Mouse (Mus musculus) layer of hippocampus, adult 9-10 months (tissue): ENCODE measurements around the gene Anxa9.
"Not testable (repeated sequence)": the region's sequence is repeated elsewhere in the genome, so short reads cannot be mapped to it uniquely, and the experiment has no call there.

ENCODE experiments used
- DNase-seq: peaks from one replicate; pipeline ENCODE4 v3.0.0; 2022; ENCODE audit warnings: low spot score

Gene Anxa9

DNA sequence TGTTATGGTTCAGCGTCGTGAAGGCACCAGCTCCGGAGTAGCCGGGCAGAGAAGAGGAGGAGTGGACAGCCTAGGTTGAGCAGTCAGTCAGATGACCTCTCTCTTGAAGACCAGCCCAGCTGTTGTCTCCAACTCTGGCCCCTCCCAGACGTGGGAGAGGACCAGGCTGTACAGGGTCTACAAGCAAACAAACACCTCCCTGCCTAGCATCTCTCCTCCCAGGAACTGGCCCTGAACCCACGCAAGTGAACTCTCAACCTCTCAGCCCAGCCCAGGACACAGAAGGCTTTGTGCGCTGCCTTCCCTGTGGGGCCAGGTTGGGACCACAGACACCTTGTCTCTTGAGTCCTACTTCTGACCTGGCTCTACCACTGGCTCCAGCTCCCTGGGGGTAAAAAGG is at the start of gene Anxa9:
Gene Anxa9 (minus strand): TSS at position 77 of the 400 bp plus-strand sequence.
- DNase-seq, result no peak

DNA sequence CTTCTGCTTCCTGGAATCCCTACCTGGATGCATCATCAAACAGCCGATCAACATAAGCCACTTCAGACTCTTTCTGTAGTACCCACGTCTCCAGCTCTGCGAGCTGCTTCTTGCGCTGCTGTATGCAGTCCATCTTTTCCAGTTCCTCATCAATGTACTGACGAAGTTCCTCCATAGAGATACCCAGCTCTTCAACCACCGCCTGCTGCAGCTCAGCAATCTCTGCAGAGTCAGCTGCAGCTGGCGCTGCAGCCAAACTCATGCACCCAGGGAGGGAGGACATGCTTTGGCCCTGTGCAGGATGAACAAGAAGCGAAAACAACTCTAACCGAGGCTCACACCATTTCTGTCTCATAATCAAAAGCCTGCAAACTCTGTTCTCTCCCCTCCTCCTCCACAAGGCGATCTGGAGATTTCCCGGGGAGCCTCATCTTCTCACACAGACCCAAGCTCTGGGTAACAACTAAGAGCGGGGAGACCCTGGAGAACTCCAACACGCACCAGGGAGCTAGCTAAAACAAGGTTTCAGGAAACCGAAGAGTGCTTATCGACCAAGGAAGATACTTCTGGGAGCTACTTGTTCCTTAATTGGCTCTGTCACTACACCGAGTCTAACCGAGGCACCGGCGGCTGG is 49.1 kb upstream of the Anxa9 start:
- not testable (repeated sequence) for DNase-seq

DNA sequence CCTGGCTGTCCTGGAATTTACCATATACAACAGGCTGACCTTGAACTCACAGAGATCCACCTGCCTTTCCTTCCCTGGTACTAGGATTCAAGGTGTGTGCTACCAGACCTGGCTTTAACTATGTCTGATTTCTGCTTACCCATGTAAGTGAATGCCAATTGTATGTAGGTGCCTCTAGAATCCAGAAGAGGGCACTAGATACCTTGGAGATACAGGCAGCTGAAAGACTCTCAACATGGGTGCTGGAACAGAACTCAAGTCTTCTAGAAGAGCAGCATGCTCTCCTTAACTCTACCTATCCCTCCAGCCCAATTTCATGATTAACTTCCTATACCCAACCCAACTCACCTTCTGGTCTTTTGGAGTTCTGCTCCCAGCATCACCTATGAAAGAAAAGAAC is 42.5 kb upstream of the Anxa9 start:
- DNase-seq, result no peak

DNA sequence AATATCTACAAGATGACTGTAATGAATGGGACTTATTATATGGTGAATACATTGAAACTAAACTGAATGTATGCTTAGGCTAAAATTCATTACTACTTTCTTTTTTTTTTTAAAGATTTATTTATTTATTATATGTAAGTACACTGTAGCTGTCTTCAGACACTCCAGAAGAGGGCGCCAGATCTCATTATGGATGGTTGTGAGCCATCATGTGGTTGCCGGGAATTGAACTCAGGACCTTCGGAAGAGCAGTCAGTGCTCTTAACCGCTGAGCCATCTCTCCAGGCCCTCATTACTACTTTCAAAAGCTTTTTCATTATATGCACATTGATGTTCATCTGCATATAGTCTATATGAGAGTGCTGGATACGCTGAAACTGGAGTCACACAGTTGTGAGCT is 41.4 kb upstream of the Anxa9 start:
- not testable (repeated sequence) for DNase-seq

DNA sequence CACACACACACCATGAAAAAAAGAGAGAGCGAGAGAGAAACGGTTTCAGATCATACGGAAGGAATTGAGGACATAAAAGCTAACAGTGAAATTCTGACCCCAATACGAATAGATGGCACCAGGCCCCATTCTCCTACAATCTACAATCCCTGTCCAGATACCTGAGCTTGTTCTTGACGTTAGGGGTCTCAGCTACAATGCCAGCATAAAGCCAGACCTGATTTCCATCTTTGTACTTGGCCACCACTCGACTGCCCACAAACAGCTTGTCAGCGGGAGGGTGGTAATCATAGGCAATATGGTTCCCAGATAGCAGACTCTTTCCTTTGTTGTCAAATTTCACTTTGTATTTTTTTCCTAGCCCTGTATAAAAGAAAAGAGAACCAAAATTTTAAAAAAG is 39.5 kb upstream of the Anxa9 start:
- DNase-seq, result no peak

DNA sequence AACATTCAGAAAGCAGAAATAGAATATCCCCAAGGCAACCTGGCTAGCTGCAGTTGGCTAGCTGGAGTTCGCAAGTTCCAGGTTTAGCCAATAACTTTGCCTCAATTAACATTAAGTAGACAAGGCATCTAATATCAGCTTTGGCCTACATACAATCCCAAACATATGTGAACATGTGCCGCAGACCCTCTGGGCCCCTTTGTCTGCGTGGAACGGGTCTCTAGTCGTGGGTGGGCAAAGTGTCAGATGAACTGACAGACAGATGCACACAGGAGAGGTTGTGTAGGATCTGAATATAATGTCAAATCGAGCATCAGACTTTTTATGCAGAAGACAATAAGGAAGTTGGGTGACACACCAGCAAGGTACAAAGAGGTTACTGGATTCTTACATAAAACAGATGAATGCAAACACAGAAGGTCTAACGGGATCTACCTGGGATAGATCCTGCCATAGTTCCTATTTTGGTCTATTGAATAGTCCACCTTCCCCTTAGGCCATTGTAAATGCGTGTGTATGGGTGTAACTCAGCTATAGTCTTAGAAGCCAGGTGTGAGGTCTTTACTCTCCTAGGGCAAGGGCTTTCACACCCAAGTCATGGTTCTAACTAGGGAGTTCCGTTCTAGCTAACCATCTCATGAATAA is 36.5 kb upstream of the Anxa9 start:
- DNase-seq, result not testable (repeated sequence)

DNA sequence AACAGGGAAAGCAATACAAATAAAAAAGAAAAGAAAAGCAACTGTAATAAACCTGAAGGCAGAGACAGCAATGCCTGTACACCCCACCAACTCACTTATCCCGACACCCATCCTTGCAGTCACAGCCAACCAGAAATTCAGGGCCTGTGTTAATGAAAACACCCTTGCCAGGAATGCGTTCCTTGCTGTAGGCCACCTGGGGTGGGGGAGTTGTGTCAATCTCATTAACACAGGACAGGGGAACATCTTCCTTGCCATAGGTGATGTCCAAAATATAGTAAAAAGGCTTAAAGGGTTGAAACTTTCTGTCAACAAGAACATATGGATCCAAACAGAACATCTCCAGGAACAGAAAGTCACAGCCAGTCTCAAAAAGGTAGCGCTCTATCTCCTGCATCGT is 31.3 kb upstream of the Anxa9 start:
- no peak for DNase-seq

DNA sequence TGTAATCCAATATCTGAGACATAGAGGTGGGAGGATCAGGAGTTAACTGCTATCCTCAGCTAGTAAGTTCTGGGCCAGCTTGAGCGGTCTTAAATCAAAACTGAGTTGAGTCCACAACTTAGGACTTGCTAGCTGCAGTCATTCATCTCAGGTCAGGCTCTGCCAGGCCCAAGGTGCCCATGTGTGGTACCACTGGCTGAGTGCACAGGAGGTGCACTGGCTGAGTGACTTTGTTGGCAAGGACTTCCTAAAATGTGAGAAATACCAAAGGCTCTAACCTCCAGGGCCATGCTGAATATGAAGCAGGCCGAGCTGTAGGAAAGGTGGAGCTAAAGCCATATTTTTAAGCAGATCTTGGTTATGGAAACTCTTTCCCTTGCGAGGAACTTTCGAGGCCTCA is 30.4 kb upstream of the Anxa9 start:
- DNase-seq, result no peak

DNA sequence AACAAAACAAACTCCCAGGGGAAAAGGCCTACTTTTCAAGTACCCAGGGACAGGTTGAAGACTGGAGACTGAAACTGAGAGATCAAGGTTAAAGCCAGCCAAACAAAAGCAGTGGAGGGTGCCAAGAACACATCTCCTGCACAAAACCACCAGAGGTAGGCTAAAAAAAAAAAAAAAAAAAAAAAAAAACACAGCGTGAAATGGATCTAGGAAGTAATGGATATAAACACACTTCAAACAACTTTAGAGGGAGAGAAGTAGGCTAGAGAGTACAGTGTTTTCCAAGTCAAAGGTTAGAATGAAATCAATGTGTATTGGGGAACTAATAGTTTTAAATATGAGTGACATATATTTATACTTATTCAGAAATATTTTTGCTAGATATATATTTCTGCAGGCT is 24.6 kb upstream of the Anxa9 start:
- DNase-seq, result no peak

DNA sequence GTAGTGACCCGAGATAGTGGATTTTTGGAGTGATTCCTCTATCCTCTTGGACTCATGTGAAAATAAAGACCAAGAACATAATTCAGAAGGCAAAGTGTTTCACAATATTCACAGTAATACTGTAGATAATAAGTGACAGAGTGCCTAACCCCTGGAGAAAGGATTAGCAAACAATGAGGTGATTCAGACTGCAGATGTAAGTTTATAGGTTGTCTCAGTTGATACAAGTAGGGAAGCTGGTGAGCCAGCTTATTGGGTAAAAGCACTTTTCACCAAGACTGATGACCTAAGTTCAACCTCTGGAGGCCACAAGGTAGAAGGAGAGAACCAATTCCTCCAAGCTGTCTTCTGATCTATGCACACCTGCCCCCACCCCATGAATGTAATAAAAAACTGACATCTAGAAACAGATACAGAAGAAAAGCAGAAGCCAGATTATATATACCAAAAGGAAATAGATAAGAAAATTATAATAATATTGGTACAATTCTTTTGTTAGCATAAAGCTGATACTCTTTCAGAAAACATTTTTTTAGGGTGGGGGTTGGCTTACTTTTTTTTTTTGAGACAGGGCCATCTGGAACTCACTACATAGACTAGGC is 21.9 kb upstream of the Anxa9 start:
- no peak for DNase-seq

DNA sequence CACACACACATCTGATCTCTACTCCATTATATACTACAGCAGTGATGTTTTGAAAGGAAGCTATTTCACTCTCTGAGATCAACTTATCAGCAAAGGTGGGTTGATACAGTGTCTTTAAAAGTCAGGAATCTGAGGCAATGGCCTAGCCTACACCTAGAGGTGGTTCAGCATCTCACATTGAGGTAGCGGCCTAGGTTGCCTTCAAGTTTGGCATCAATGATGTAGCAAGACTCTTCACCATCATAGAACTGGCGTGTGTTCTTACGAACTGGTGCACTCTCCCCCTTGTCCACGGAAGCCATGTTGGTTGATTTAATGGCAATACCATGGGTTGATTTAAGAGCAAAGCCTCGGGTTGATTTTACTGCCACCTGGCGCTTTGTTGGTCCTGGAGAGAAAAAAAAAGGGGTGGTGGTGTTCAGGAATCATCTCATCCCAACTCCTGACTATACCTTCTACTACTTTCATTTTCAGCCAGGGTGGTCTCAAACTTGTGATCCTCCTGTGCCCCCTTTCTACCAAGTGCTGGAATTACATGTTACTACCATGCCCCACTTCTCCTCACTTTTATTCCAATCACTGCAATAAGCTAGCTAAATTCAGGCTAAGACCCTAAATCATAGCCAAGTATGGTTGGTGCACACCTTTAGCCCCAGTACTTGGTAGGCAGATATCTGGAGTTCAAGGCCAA is 17.6 kb upstream of the Anxa9 start:
- no peak for DNase-seq

DNA sequence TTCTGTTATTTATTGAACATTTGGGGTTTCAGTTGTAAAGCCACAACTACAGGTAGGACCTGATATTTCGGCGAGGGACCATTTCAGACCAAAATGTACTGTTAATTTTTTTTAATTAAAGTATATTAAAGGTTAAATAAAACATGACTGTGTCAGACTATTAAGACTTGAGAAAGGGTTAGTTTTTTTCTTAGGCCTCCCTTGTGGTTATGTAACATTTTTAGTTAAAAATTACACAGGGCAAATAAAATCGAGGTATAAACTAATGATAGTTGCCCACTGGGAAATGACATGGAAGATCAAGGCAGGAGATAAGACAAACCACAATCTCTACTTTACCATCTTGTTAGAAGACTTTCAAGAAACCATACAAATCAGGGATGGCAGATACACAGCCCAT is 16.5 kb upstream of the Anxa9 start:
- DNase-seq, result no peak

DNA sequence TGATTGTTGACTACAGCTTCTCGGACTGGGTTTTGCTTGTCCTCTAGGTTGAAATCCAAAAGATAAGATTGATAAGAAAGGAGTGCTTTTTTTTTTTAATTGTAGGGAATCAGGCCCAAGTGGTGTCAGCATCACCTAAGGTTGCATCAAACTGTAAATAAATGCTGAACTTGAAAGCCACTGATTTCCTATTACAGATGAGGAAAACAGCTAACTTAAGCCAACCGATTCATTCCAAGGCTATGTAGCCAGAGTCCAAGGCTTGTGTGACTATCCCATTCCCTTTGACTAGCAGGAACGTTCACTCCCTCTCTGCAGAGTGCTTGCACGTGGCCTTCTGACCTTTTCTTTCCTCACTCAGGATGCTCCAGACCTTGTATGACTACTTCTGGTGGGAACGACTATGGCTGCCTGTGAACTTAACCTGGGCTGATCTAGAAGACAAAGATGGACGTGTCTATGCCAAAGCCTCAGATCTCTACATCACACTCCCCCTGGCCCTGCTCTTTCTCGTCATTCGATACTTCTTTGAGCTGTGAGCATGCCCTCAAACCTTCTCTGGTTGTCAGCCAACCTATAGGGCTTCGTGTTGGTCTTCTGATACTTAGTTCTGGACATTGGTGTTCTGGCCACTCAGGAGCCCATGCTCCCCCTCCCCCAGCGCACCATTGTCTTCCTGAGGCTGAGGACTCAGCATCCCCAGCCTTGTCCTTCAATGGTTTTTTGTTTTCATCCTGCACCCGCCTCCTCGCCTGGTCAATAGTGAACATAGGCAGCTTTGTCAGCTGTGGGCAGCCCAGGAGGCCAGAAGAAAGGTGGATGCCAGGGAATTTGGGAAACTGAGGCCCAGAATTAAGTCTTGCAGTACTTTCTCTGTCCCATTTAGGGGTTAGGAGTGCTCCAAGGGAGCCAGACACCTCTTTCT is 13.0 kb upstream of the Anxa9 start:
- DNase-seq, result no peak

DNA sequence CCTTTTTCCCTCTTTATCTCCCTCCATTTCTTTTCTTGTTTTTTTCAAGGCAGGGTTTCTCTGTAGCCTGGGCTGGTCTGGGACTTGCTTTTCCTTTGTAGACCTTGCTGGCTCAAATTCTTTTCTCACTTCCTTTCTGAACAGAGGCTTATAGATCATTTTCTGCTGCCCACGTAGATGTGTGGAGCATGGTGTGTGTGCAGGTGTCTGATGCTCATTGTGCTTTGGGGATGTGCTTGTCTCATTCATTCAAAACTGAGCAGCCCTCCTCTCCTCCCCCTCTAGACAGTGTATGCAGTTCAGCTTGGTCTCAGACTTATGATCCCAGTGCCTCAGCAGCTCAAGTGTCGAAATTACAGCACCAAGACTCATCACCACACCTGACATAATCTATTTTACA is 12.1 kb upstream of the Anxa9 start:
- DNase-seq, result no peak

DNA sequence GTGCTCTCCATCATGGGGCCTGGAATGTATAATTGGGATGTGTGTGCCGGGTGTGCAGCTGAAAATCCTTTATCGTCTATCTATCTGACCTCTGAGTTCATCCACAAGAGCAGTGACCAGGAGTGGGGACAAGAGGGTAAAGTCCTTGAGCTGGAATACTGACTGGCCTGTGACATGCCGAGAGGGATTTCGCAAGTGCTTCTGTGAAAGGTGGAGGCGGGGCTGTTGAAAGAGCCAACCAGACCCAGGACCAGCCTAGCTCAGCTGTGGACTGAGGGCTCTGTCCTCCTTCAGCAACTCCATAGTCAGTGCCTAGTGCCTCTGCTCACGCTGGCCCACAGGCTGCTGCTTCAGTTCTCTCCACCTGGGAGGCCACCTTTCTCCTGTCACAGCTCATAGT is 11.6 kb upstream of the Anxa9 start:
- DNase-seq, result no peak

DNA sequence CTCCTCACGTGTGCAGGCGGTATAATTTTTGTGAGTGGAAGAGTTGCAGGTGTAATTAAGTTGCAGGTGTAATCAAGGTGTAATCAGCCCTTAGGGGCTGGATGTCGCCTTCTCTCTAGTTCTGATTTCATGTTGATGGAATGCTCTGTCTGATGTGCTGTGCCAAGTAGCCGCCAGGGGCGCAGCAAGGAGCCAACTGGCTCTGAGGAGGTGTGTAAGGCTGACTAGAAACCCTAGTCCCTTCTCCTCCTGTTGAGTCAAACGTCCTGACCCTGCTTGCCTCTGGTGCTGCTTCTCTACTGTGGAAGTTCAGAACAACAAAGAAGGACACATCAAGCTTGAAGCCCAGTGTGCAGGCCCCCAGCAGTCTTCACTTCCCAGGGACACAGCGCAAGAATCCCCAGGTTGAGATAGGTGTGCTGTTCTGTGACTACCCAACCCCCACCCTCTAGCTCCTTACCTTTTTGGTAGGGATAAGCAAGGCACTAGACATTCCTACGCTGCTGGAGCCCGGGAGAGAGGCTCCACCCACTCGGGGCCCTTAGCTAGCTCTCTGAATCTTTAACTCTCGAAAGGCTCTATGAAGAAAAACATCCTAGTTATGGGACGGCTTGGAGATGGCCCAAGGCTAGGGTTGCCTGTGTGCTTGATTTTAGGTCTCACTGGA is 10.6 kb upstream of the Anxa9 start:
- no peak for DNase-seq

DNA sequence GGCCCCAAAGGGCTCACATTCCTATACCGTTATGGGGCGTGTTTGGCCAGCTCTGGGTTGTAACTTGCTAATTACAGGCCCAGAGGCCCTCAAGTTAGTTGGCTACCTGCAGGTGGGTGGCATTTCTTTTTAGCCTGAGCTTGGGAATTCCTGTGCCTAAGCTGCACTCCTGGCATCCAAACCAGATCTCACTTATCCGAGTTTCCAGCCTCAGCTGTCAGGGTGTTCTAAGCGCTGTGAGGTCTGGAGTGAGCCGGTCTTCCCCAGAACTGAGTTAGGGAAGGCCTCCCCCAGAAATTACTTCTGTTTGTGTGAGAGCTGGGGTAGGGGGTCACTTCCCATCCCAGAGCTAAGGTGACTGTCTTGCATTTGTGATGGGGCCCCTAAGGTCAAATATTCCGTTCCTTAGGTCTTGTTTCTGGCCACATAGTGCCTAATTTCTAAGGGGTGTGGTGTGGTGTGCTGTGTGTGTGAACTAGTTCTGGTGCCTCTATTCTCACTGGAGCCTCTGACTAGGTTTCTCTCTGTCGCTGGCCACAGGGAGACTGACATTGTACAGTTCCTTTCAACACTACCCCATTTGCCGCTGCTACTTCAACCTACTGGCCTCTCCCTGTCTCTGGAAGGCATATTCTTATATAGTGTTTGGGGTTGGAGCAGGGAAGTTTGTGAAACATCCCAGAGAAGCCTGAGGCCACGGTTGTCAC is 9.0 kb upstream of the Anxa9 start:
- DNase-seq, result no peak

DNA sequence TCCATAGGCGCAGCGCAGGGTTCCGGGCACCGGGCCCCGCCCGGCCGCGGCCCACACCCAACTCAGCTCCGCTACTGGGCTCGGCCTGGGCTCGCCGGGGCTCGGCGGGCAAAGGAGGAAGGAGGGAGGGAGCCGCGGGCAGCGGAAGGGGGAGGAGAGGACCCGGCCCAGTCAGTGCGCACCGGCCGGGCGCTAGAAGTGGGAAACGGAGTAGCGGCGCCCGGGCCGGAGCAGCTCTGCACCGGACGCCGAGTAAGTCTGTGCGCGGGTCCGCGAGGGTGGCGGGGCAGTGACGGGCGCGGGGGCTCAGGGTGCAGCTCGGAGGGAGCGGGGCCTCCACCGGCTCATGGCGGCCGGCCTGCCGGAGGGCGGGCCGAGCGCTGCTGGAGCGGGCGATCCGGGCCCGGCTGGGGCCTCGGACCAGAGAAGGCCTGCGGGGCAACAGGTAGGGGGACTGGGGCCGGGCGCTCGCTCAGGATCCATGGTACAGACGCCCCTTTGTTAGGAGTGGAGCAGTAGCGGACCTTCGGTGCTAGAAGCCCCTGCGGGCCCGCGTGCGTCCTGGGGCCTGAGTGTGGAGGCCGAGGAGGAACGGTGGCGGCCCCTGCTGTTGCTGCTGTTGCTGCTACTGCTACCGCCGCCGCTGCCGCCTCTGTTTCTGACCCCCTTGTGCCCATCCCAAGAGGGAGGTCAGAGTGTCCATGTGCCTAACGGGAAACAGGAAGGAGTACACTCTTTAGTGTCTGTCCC is 8.3 kb upstream of the Anxa9 start:
- DNase-seq, result no peak

DNA sequence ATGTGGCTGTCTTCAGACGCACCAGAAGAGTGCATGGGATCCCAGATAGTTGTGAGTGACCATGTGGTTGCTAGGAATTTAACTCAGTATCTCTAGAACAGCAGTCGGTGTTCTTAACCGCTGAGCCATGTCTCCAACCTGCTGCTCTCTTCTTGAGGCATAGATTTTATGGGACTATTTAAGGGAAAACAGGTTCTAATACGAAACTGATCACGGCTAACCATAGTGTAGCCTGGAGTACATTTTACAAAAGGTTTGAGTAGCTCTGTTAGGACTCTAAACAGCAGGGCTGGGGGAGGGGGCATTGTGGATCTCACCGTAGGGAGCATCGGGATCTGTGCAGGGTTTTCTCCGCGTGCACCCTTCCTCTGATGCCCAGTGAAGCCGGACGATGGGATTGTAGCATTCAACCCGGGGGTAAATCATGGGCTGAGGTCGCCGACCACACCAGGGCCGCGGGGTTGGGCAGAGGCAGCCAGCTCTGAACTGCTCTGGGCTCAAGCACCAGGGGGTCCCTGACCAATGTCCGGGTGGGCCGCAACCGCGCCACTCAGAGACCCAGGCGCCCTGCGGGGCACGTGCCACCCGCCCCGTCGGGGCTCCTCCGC is 7.6 kb upstream of the Anxa9 start, which contains the start of gene Cers2:
Gene Cers2 (plus strand): TSS at position 306 of the 608 bp plus-strand sequence.
- no peak for DNase-seq

DNA sequence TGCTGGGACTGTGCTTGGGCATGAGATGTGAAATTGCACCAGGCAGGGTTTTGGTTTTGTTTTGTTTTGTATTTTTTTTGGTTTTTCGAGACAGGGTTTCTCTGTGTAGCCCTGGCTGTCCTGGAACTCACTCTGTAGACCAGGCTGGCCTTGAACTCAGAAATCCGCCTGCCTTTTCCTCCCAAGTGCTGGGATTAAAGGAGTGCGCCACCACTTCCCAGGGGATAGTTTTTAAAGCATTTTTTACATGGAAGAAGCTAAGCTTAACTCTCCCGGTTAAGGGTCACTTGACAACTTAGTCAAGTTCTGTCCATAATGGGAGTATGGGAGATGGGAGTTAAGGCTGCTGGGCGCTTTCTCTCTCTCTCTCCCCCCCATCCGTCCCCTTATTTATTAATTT is 7.1 kb upstream of the Anxa9 start:
- DNase-seq, result no peak
